Mouse (Mus musculus) kidney, adult 2 months (tissue): ENCODE results near the gene Cirbp.

Source experiments
- CTCF ChIP-seq: fragments of 200-500 bp; conservative IDR thresholded peaks from 2 replicates; pipeline ENCODE4 v1.5.1; 2011; ENCODE audit warnings: low read depth, mild to moderate bottlenecking, control low read depth, low read length, moderate library complexity, mixed read lengths; ENCODE audit not compliant: insufficient read depth, insufficient read length
- POLR2A ChIP-seq: fragments of 200-500 bp; IDR thresholded peaks from one replicate; pipeline ENCODE4 v1.6.1; 2011; ENCODE audit warnings: low read depth, low read length, control low read depth

- no peak for TF ChIP-seq CTCF
- TF ChIP-seq POLR2A: no peak
Measured at GRCm38 (mm10) chr10:80134421-80134820, 31.4 kb upstream of the Cirbp start.
